Comparison of ENCODE assay signal across 15 mouse cellular contexts in the genomic region with DNA sequence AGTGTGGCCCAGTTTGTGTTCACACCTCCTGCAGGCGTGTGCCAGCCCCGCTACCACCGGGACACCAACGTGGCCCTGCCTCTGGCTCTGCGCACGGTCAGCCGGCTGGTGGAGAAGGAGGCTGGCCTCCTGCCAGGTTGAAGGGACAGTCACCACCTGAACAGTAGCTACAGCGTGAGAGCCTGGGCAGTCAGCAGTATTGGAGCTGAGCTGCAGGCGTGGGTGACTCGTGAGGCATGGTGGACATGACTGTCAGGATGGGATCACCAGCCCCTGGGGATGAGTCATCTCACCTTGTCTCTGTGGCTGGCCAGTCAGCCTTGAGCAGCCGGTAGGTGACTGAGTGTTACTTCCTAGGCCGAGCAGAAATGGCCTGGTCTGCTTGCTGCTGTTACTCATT. TPM values are rescaled to one million over a fixed set of nuclear protein-coding genes. Genes with fewer than 3 reads are reported as not detected.
A peak's percentile ranks its signal among the peaks of the same experiment; 100 is the strongest.
DNase-seq lines count a peak whose midpoint lies in the region; ATAC-seq and TF ChIP-seq lines count a peak whose summit lies in the region.
"Had no signal": no experiment of that assay in that cellular context is flagged by ENCODE, and none has a peak within 500 bp of the region (broad histone marks: within the 10 kb centered on the region; RNA-seq: fewer than 3 reads in every experiment).

No protein-coding gene starts in this region.

- H3K4me2 ChIP-seq in kidney, postnatal 0 days (ENCODE audit: low read length), result no peak overlapping the region
- no peak overlapping the region for H3K4me2 ChIP-seq in kidney, embryonic 15.5 days
- no peak overlapping the region for H3K4me2 ChIP-seq in hindbrain, embryonic 16.5 days (ENCODE audit: low read length)
- no peak overlapping the region for H3K4me2 ChIP-seq in liver, postnatal 0 days (ENCODE audit: low read depth, low read length)
- H3K4me2 ChIP-seq: hindbrain, embryonic 13.5 days had no signal

- TF ChIP-seq CTCF in kidney, postnatal 0 days (IDR thresholded peaks at IDR 0.05; ENCODE audit: low read depth), result no peak
- no peak for TF ChIP-seq CTCF in E14TG2a.4 (conservative IDR thresholded peaks at IDR 0.05; ENCODE audit: low read length)
- no peak for TF ChIP-seq CTCF in liver, postnatal 0 days (IDR thresholded peaks at IDR 0.05; ENCODE audit: low read depth)

- H3K4me1 ChIP-seq in kidney, postnatal 0 days (replicated peaks; ENCODE audit: insufficient read depth, low read length), result no peaks in the 10 kb centered on the region
- peaks cover 8% of the 10 kb centered on the region; the same call in 1 of the 2 replicates for H3K4me1 ChIP-seq in kidney, embryonic 15.5 days
- peaks cover 94% of the 10 kb centered on the region for H3K4me1 ChIP-seq in E14TG2a.4 (replicated peaks; ENCODE audit: low read depth, low read length)
- peaks cover 7% of the 10 kb centered on the region for H3K4me1 ChIP-seq in hindbrain, embryonic 16.5 days (ENCODE audit: control insufficient read depth, insufficient read depth, low read depth, low read length)
- H3K4me1 ChIP-seq in liver, postnatal 0 days (ENCODE audit: insufficient read depth), result no peaks in the 10 kb centered on the region

- peak; percentile 33; the same call in 1 of the 2 replicates for ATAC-seq in kidney, postnatal 0 days (replicated peaks; ENCODE audit: low FRiP score, low read depth)
- ATAC-seq in kidney, embryonic 15.5 days (replicated peaks; ENCODE audit: low FRiP score), result no peak
- ATAC-seq in hindbrain, embryonic 16.5 days, result no peak
- ATAC-seq in liver, postnatal 0 days, result no peak

- H3K27me3 ChIP-seq in kidney, postnatal 0 days (ENCODE audit: insufficient read depth, low read length), result no peaks in the 10 kb centered on the region
- no peaks in the 10 kb centered on the region for H3K27me3 ChIP-seq in kidney, embryonic 15.5 days
- H3K27me3 ChIP-seq in E14TG2a.4 (ENCODE audit: insufficient read depth, low read length), result no peaks in the 10 kb centered on the region
- no peaks in the 10 kb centered on the region for H3K27me3 ChIP-seq in hindbrain, embryonic 16.5 days (replicated peaks; ENCODE audit: control insufficient read depth, insufficient read depth, low read length)
- H3K27me3 ChIP-seq in liver, postnatal 0 days (ENCODE audit: insufficient read depth, low read length), result no peaks in the 10 kb centered on the region
- H3K27me3 ChIP-seq: hindbrain, embryonic 13.5 days had no signal

- TF ChIP-seq EP300 in liver, postnatal 0 days (IDR thresholded peaks at IDR 0.05; ENCODE audit: low read depth), result no peak

- peaks cover 6% of the 10 kb centered on the region for H3K36me3 ChIP-seq in kidney, postnatal 0 days (ENCODE audit: insufficient read depth, low read length)
- H3K36me3 ChIP-seq in kidney, embryonic 15.5 days, result 0 out of 2 replicates have a peak, but pooled peaks cover 5% of the 10 kb centered on the region
- peaks cover 53% of the 10 kb centered on the region for H3K36me3 ChIP-seq in E14TG2a.4 (ENCODE audit: insufficient read depth, low read length)
- no peaks in the 10 kb centered on the region for H3K36me3 ChIP-seq in hindbrain, embryonic 16.5 days (ENCODE audit: control insufficient read depth, insufficient read depth, low read length)
- peaks cover 7% of the 10 kb centered on the region for H3K36me3 ChIP-seq in liver, postnatal 0 days (replicated peaks; ENCODE audit: insufficient read depth, low read length)

- no peak overlapping the region for H3K4me3 ChIP-seq in kidney, postnatal 0 days (replicated peaks; ENCODE audit: low read depth, low read length)
- no peak overlapping the region for H3K4me3 ChIP-seq in kidney, embryonic 15.5 days (replicated peaks)
- peak overlapping the region; percentile 29; the same call in 1 of the 2 replicates for H3K4me3 ChIP-seq in E14TG2a.4 (replicated peaks; ENCODE audit: low read length)
- no peak overlapping the region for H3K4me3 ChIP-seq in hindbrain, embryonic 16.5 days (ENCODE audit: low read length)
- H3K4me3 ChIP-seq in liver, postnatal 0 days (ENCODE audit: low read depth, low read length), result no peak overlapping the region
- H3K4me3 ChIP-seq: embryonic facial prominence, embryonic 10.5 days; forebrain, embryonic 10.5 days; hindbrain, embryonic 13.5 days had no signal

- no peaks in the 10 kb centered on the region for H3K9me3 ChIP-seq in kidney, postnatal 0 days (replicated peaks; ENCODE audit: low read length)
- H3K9me3 ChIP-seq in kidney, embryonic 15.5 days (replicated peaks), result no peaks in the 10 kb centered on the region
- H3K9me3 ChIP-seq in E14TG2a.4 (ENCODE audit: low read length), result no peaks in the 10 kb centered on the region
- no peaks in the 10 kb centered on the region for H3K9me3 ChIP-seq in hindbrain, embryonic 16.5 days (ENCODE audit: control insufficient read depth, low read length)
- H3K9me3 ChIP-seq in liver, postnatal 0 days (ENCODE audit: low read length), result no peaks in the 10 kb centered on the region
- H3K9me3 ChIP-seq: embryonic facial prominence, embryonic 10.5 days; forebrain, embryonic 10.5 days; hindbrain, embryonic 13.5 days had no signal

- DNase-seq in kidney, postnatal 0 days (ENCODE audit: low spot score), result no peak
- DNase-seq in adrenal gland, adult (ENCODE audit: inconsistent age in 2 of 2, low spot score in 1 of 2), result peak; percentile 88 to 90
- peak; percentile 55 for DNase-seq in cerebellum, adult 8-10 months
- DNase-seq in gastrocnemius, postnatal 10 days, result no peak
- no peak for DNase-seq in liver, postnatal 0 days
- DNase-seq: gastrocnemius, postnatal 25 days had no signal

- no peak overlapping the region for H3K27ac ChIP-seq in kidney, postnatal 0 days
- H3K27ac ChIP-seq in kidney, embryonic 15.5 days, result no peak overlapping the region
- no peak overlapping the region for H3K27ac ChIP-seq in hindbrain, embryonic 16.5 days (ENCODE audit: low read depth, low read length)
- H3K27ac ChIP-seq in liver, postnatal 0 days (ENCODE audit: low read depth), result no peak overlapping the region
- H3K27ac ChIP-seq: embryonic facial prominence, embryonic 10.5 days; forebrain, embryonic 10.5 days; hindbrain, embryonic 13.5 days; liver, embryonic 14.5 days; macrophage had no signal

- 78% methylated on average over 12 of the region's 12 CpGs for WGBS in kidney, postnatal 0 days
- 85% methylated on average over 12 of the region's 12 CpGs for WGBS in kidney, embryonic 15.5 days
- 75% methylated on average over 12 of the region's 12 CpGs for WGBS in hindbrain, embryonic 16.5 days
- 77% methylated on average over 12 of the region's 12 CpGs for WGBS in liver, postnatal 0 days (ENCODE audit: insufficient replicate concordance)

- no peak overlapping the region for H3K9ac ChIP-seq in kidney, postnatal 0 days (ENCODE audit: low read depth, low read length)
- H3K9ac ChIP-seq in kidney, embryonic 15.5 days, result no peak overlapping the region
- H3K9ac ChIP-seq in hindbrain, embryonic 16.5 days (ENCODE audit: low read depth, low read length), result no peak overlapping the region
- no peak overlapping the region for H3K9ac ChIP-seq in liver, postnatal 0 days (replicated peaks)
- H3K9ac ChIP-seq: hindbrain, embryonic 13.5 days; liver, embryonic 14.5 days had no signal

RNA-seq across cellular contexts. Expression of a gene that starts 13.6 kb away (rescaled TPM):
- polyA plus RNA-seq in kidney, postnatal 0 days (2015; fragmentation: Nextera tagmentation; extraction: Ambion mirVana), result 6.4 and 8.8 TPM in 2 replicates
- polyA plus RNA-seq in kidney, embryonic 15.5 days (2015; fragmentation: Nextera tagmentation; extraction: Ambion mirVana), result 10.2 and 12.9 TPM in 2 replicates
- total RNA-seq in gastrocnemius, postnatal 10 days (2021), result 1 to 10 TPM; 4.3 to 4.8 TPM
- 12.3 and 13.7 TPM in 2 replicates for polyA plus RNA-seq in hindbrain, embryonic 16.5 days (2015; fragmentation: Nextera tagmentation; extraction: Ambion mirVana)
- polyA plus RNA-seq in liver, postnatal 0 days (2015; fragmentation: Nextera tagmentation; extraction: Ambion mirVana), result 2.8 and 4.0 TPM in 2 replicates

RNA-seq across cellular contexts. Expression of a gene that starts 52.5 kb away (rescaled TPM):
- polyA plus RNA-seq in kidney, postnatal 0 days (2015; fragmentation: Nextera tagmentation; extraction: Ambion mirVana), result 0.04 and 0.14 TPM in 2 replicates
- polyA plus RNA-seq in kidney, embryonic 15.5 days (2015; fragmentation: Nextera tagmentation; extraction: Ambion mirVana), result 0.04 and 0.08 TPM in 2 replicates
- total RNA-seq in gastrocnemius, postnatal 10 days (2021), result under 1 TPM; 0.18 to 0.19 TPM
- polyA plus RNA-seq in hindbrain, embryonic 16.5 days (2015; fragmentation: Nextera tagmentation; extraction: Ambion mirVana), result 0.15 and 0.16 TPM in 2 replicates
- not detected in 2 replicates for polyA plus RNA-seq in liver, postnatal 0 days (2015; fragmentation: Nextera tagmentation; extraction: Ambion mirVana)
- total RNA-seq: MEL had no signal
- polyA plus RNA-seq: liver, embryonic 14.5 days; macrophage had no signal

Comparison
In these comparisons a context has a peak if more than half of its experiments do, and no peak if none do; other contexts are left out.
1. DNase-seq: peak in adrenal gland, adult (2 of 2) and cerebellum, adult 8-10 months (single experiment); none in kidney, postnatal 0 days (single experiment), gastrocnemius, postnatal 10 days (single experiment) and liver, postnatal 0 days (single experiment).